Mouse (Mus musculus) frontal cortex, adult (tissue): Measurements from ENCODE around the gene Klhdc7b.
A peak's percentile ranks its signal among the peaks of the same experiment; 100 is the strongest.

Source experiments
- ATAC-seq: cut with Nextera tagmentation; 2 replicates; pipeline ENCODE4 v1.9.2; 2017; ENCODE audit warnings: mild to moderate bottlenecking, moderate library complexity, mixed read lengths; ENCODE audit not compliant: low TSS enrichment

The Klhdc7b gene

DNA sequence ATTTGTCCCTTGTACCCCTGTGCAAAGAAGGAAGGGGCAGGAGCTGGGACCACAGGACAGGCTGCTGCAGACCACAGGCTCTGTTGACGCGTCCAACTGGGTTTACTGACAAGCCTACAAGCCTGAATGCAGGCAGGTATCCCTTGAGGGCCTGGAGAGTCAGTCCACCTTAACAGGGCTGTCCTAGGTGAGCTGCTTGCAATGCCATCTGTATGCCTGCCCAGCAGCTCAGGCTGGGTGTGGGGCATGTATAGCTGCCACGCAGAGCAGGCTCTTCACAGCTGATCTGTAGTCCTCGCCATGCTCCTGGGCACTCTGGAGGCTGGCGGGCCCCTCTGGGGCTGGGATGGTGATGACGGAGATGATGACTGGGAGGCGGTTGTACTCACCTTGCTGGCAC is at the start of gene Klhdc7b:
Klhdc7b (plus strand) TSS at position 301 of the 400 bp plus-strand sequence.
- ATAC-seq, result no peak

DNA sequence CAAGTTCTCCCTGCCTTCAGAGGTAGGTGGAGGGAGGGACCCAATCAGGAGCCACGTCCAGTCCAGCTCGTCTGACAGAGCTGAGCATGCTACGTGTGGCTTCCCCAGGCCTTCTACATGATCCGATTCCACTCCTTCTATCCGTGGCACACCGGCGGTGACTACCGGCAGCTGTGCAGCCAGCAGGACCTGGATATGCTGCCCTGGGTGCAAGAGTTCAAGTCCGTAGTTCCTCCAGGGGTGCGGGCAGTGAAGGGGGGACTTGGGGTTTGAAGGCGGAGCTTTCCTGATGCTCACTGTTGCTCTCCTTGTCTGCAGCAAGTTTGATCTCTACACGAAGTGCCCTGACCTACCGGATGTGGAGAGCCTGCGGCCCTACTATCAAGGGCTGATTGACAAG is 48.3 kb upstream of the Klhdc7b start:
- ATAC-seq, result no peak

DNA sequence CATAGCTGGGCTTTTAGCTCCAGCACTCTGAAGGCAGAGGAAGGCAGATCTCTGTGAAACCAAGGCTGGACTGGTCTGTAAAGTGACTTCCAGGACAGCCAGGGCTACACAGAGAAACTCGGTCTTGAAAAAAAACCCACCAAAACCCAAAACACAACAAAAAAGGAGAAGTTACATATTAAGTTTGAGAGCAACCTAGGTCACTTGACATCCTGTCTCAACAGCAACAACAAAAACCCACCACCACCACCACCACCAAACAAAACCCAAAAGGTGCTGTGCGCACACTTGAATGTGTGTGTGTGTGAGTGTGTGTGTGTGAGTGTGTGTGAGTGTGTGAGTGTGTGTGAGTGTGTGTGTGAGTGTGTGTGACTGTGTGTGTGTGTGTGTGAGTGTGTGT is 45.0 kb upstream of the Klhdc7b start:
- ATAC-seq, result no peak

DNA sequence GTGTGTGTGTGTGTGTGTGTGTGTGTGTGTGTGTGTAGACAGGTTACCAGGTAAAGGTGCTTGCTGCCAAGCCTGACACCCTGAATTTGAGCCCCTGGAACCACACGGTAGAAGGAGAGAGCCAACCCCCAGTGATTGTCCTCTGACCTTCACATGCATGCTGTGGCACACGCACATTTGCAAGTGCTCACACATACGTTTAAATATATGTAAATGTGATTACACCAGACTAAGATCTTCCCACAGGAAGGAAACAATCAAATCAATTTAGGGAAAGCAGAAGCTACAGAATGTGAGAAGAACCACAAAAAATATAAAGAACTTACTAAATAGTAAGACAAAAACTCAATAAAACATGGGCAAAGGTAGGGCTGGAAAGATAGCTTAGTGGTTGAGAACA is 44.6 kb upstream of the Klhdc7b start:
- ATAC-seq, result no peak

DNA sequence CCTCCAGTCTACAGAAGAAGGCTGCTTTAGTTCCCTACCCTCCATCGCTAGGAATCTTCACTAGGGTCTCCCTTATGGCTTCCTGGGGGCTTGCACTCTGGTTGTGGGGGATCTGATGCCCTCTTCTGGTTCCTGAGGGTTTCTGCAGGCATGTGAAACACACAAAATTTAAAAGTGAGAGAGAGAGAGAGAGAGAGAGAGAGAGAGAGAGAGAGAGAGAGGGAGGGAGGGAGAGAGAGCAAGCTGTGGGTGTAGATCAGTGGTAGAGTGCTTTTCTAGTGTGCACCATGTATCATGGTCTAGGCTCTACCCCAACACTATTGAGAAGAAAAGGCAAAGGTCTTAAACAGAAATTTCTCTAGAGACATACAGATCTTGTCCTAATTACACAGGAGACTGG is 43.0 kb upstream of the Klhdc7b start:
- no peak for ATAC-seq

DNA sequence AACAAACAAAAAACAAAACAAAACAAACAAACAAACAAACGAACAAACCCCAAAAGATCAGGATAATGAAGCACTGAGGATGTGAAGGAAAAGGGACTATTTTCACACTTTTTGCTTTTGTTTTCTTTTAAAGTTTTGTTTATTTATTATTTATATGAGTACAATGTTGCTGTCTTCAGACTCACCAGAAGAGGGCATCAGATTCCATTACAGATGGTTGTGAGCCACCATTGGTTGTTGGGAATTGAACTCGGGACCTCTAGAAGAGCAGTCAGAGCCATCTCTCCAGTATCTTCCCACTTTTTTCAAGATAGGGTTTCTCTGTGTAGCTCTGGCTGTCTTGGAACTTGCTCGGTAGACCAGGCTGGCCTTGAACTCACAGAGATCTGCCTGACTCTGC is 41.4 kb upstream of the Klhdc7b start:
- ATAC-seq, result no peak

DNA sequence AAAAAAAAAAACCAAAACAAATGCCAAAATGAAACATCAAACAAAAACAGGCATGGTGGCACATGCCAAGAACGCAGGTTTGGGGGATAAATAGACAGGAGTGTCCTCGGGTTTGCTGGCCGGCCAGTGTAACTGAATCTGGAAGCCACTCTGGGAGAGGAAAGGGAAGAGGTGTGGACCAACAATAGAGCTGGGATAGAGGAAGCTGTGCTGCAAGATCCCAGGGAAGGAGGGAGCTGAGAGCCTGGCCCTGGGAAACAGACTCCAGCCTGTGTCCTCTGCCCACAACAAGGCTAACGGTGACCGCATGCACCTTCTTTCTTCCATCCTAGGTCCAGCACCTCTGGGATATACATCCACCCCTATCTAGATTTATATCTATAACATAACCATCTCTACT is 34.3 kb upstream of the Klhdc7b start:
- ATAC-seq, result no peak

DNA sequence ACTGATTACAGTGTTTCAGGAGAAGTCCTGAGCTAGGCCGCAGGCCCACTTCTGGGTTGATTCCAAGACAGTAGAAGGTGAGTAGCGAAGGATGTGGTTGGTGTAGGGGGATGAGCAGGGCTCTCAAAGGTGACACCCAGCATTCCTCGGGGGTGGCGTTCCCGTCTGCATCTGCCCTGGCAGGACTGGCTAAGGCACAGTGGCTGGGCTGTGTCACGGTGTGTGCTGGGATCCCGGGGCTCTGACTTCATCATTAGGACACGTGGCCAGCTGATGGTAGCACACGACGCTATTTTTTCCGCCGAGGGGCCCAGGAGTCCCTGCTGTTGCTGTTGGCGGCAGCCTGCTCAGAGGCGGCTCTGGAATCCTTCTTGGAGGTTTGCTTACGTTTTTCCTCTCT is 33.4 kb upstream of the Klhdc7b start:
- no peak for ATAC-seq

- no peak for ATAC-seq
These were observed 32.7 kb upstream of the Klhdc7b start for GRCm38 (mm10) chr15:89352054-89352453.

DNA sequence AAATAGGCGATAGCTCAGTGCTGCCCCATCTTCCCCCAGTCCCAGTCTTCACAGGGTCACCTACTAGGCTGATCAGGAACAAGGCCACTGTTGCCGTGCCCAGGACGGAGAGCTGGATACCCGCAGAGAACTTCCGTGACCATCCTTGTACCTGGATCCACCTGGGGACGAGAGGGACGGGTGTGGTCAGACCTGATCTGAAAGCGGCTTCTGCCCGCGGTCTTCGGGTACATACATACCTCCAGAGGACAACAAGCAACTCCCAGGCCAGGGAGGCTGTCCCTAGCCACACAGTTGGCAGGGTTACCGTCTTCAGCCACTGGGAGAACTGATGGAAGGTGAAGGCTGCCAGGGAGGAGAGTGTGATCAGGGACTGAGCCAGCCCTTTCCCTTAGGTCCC is 31.9 kb upstream of the Klhdc7b start:
- ATAC-seq, result no peak

GRCm38 (mm10) chr15:89353837-89354236 is 30.9 kb upstream of the Klhdc7b start:
- no peak for ATAC-seq

- no peak for ATAC-seq
These were observed 30.3 kb upstream of the Klhdc7b start for GRCm38 (mm10) chr15:89354455-89354854.

DNA sequence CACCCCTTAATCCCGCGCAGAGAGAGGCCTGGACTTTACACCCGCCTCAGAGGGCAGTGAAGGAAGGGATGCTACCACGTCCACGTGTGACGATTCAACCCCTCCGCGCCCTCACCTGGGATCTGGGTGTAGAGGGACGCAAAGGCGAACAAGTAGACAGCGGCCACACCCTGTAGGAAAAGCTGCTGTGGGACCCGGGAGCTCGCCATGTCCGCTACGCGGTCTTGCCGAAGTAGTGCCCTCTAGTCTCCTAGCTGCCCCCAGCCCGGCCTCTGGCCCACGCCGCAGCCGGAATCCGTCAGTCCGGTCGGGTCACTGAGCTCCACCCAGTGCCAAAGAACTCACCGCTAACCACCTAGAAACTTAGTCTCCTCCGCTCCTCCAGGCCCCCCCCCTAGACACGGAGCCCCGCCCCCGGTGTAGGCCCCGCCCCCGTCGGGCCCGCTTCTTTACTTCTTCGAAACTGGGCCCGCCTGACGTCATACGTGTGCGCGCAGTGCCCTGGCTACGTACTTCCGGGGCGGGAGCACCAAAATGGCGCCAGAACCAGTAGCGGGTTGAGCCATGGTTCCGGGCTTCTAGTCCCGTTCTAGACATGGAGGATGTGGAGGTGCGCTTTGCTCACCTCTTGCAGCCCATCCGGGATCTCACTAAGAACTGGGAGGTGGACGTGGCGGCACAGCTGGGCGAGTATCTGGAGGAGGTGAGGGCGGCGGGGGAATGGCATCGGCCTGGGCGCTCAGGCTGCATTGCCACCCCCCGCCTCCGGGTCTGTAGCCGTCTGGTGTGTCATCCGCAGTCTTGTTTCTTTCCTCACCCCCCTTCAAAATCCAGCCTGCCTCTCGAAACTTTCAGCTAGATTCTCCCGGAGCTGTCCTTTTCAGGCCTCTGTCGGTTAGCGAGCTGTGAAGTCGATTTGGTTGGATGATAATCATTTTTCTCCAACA is 29.2 kb upstream of the Klhdc7b start, which contains the start of the genes Lmf2 and Ncaph2:
Lmf2 (minus strand) TSS at position 419 of the 947 bp plus-strand sequence.
Ncaph2 (plus strand) TSS at position 479 of the 947 bp plus-strand sequence.
- peak; percentile 91 for ATAC-seq

GRCm38 (mm10) chr15:89356372-89356771 is 28.3 kb upstream of the Klhdc7b start:
- peak; percentile 44; the same call in 1 of the 2 replicates for ATAC-seq

DNA sequence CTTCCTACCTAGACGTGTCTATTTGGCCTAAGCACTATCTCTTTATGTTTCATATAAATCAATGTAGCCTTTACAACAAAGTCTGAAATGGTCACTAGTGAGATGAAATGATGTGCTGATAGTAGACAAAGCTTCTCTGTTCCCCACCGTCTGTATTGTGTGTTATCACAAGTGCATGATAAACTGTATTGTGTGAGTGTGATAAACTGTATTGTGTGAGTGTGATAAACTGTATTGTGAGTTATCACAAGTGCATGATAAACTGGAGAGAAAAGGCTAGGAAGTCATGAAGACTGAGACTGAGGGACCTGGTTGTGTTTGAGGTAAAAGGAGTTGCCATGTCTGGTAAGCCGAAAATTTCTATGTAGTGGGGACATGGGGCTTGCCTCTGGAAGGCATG is 25.9 kb upstream of the Klhdc7b start:
- no peak for ATAC-seq

- no peak for ATAC-seq
These were observed 21.7 kb upstream of the Klhdc7b start for GRCm38 (mm10) chr15:89363051-89363450.

DNA sequence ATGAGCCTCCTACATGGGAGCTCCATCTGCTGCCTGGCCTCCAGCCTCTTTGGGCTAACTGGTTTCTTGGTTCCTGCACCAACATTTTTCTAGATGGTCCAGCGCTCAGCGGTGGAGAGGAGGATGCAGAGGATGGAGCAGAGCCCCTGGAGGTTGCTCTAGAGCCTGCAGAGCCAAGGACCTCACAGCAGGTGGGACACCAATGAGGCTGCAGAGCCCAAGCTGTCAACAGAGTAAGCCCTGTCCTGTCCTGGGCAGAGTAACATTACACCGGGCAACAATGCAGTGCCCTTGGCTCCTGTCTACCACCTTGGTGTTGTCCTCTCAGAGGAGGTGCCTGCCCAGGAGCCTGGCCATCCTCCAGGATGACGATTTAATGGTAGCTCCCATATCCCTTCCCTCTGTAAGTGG is 19.6 kb upstream of the Klhdc7b start:
- ATAC-seq, result no peak

- ATAC-seq, result no peak
These were observed 12.6 kb upstream of the Klhdc7b start for GRCm38 (mm10) chr15:89372068-89372467.

DNA sequence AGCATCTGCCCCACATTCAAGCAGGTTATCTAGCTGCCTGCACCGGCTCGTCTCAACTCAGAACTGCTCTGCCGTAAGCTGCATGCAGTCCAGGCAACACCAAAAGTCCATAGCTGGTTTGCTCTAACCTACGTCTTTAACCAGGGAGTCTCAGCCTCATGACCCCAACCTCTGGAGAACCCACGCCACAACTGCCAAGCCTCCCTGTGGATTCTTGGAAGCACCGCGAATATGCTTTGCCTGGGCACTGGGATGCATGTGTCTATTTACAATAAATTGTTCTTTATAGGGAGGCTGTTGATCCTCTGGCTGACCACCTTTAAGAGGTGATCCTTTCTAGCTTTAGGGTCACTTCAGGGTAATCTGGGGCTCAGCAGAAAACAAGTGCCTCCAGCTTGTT is 12.2 kb upstream of the Klhdc7b start:
- no peak for ATAC-seq

GRCm38 (mm10) chr15:89373027-89373761 is 11.5 kb upstream of the Klhdc7b start:
- ATAC-seq, result peak; percentile 71

DNA sequence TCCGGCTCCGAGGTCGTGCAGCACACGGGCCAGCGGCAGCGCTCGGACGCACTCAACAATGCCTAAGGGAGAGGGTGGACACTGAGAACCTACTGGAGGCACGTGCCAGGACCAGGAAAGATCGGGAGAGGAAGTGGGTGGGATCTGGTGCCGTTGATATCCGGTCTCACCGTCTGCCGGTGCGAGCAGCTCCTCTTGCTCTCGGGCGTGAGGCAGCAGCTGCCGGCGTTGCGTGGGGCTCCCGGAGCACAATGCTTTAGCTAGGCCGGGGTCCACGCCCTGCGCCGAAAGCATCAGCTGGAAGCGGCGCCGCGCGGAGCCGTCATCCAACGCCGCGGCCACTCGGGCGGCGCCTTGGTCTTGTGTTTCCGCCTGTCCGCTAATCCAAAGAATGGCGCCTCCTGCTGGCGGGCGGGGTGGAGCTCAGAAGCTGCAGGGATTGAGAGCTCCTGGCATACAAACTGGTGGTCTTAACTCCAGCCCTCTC is 10.9 kb upstream of the Klhdc7b start, which contains the start of gene Sco2:
Sco2 (minus strand) TSS at position 85 of the 487 bp plus-strand sequence.
- peak; percentile 66 for ATAC-seq

DNA sequence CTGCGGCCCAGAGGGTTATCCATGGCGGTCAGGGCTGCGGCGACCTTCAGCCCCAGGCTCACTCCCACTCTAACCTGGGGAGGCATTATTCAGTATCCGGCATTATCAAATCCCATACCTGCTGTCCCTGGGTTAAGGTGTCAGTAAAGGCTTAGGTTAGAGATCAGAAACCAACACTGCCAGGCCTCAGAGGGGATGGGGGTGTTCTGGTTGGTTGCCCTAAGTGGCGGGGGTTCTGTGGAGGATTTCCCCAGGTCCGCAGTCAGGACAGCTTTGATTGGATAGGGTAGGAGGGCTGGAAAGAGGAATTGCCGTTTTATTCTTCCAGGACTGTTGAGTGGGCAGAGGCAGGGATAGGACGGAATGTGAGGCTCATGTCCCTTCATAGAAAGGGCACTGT is 10.4 kb upstream of the Klhdc7b start:
- ATAC-seq, result no peak
